Mouse (Mus musculus): ENCODE data around the gene Hist3h2a.

DNA sequence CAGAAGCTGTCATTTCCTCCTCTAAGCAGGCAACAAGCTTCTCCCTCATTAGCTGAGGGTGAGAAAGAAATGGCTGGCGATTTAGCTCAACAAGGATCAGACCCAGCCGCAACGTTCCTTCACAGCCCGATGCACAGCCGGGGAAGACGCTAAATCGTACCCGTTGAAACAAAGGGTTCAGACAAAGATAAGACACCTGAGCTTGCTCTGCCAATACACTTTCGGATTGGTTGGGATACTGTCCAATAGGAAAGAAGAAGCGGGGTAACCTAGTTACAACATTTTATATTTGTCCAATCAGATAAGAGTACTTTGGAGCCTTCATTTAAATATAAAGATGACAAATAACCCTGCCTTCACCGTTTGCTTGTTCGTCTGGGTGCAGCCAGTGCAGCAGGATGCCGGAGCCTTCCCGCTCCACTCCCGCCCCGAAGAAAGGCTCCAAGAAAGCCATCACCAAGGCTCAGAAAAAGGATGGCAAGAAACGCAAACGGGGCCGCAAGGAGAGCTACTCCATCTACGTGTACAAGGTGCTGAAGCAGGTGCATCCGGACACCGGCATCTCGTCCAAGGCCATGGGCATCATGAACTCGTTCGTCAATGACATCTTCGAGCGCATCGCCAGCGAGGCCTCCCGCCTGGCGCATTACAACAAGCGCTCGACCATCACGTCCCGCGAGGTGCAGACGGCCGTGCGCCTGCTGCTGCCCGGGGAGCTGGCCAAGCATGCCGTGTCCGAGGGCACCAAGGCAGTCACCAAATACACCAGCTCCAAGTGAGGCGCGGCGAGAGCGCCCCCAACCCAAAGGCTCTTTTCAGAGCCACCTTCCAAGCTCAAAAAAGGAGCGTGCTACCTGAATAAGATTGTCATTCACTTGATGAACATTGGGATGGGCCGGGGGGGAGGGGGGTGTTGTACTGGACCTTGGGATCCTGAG lies 5.7 kb upstream of the Hist3h2a start, which contains the start of gene Hist3h2ba:
- TF ChIP-seq POLR2A (IDR thresholded peaks at IDR 0.05; ENCODE audit: borderline replicate concordance, extremely low read depth, insufficient read depth, insufficient read length, poor library complexity, severe bottlenecking) (peak; percentile 87; the same call in 1 of the 2 replicates), CTCF (IDR thresholded peaks at IDR 0.05; ENCODE audit: borderline replicate concordance, extremely low read depth, insufficient read depth, insufficient read length) (no peak)
